Mouse (Mus musculus) limb, embryonic 14.5 days (tissue): Measurements from ENCODE around the gene Jade2. TPM values are rescaled to one million over a fixed set of nuclear protein-coding genes. Genes with fewer than 3 reads are reported as not detected.
A peak's percentile ranks its signal among the peaks of the same experiment; 100 is the strongest.

ENCODE experiments used
- ATAC-seq: fragments of 200-750 bp; cut with Nextera tagmentation; 2 replicates; pipeline ENCODE4 v1.8.0; 2017; ENCODE audit warnings: low read depth, moderate number of reproducible peaks, moderate TSS enrichment; ENCODE audit not compliant: low FRiP score
- DNase-seq: peaks from one replicate; pipeline ENCODE4 v3.0.0-alpha.2; 2015; ENCODE audit warnings: low spot score
- H3K27ac ChIP-seq: fragments of 300-500 bp; sonication (generic); replicated peaks from 2 replicates; pipeline ENCODE4 v1.5.1; 2014; ENCODE audit warnings: low read depth, mild to moderate bottlenecking, low read length, moderate library complexity, mixed read lengths
- H3K27me3 ChIP-seq: fragments of 300-500 bp; sonication (generic); 2 replicates; pipeline ENCODE4 v1.6.1; 2014; ENCODE audit warnings: low read length, mixed read lengths; ENCODE audit not compliant: control insufficient read depth, insufficient read depth
- H3K36me3 ChIP-seq: fragments of 300-500 bp; sonication (generic); 2 replicates; pipeline ENCODE4 v1.6.1; 2014; ENCODE audit warnings: mild to moderate bottlenecking, low read length, moderate library complexity, mixed read lengths; ENCODE audit not compliant: control insufficient read depth, insufficient read depth
- H3K4me1 ChIP-seq: fragments of 300-500 bp; sonication (generic); 2 replicates; pipeline ENCODE4 v1.6.1; 2014; ENCODE audit warnings: antibody characterized with exemption, low read length, mixed read lengths; ENCODE audit not compliant: control insufficient read depth, insufficient read depth
- H3K4me2 ChIP-seq: fragments of 300-500 bp; sonication (generic); replicated peaks from 2 replicates; pipeline ENCODE4 v1.6.1; 2014; ENCODE audit warnings: low read depth, mild to moderate bottlenecking, low read length, moderate library complexity; ENCODE audit not compliant: severe bottlenecking
- H3K4me3 ChIP-seq: fragments of 300-500 bp; sonication (generic); replicated peaks from 2 replicates; pipeline ENCODE4 v1.5.1; 2014; ENCODE audit warnings: low read length
- H3K9ac ChIP-seq: fragments of 300-500 bp; sonication (generic); 2 replicates; pipeline ENCODE4 v1.6.1; 2014; ENCODE audit warnings: mild to moderate bottlenecking, low read depth, low read length, moderate library complexity; ENCODE audit not compliant: severe bottlenecking
- H3K9me3 ChIP-seq: fragments of 300-500 bp; sonication (generic); 2 replicates; pipeline ENCODE4 v1.6.1; 2016; ENCODE audit warnings: low read length; ENCODE audit not compliant: control insufficient read depth
- POLR2A ChIP-seq: fragments of 200-500 bp; IDR thresholded peaks from 2 replicates; pipeline ENCODE4 v1.8.0; 2012; ENCODE audit warnings: inconsistent platforms, mild to moderate bottlenecking, moderate library complexity, borderline replicate concordance; ENCODE audit not compliant: insufficient read depth, insufficient read length; ENCODE audit errors: extremely low read depth
- WGBS: fragments of 180-500 bp; shearing (Covaris S2); extraction: QIAGEN DNeasy Blood & Tissue Kit; methylation state at CpG from one replicate; pipeline ENCODE4 v1.1.7; 2014; 5-methylcytosine and 5-hydroxymethylcytosine counted together
- polyA plus RNA-seq, 2 experiments: library from polyadenylated mRNA; depleted of rRNA in 1 of 2; stranded (reverse) in 1 of 2; unstranded in 1 of 2; fragments of >200 nt; fragmentation: Nextera tagmentation in 1 of 2; extraction: Ambion mirVana in 1 of 2; gene quantifications; 2 replicates each; pipeline versions ENCODE4 v1.2.1 to v1.2.3; 2012 to 2014

Jade2 gene
- polyA plus RNA-seq, 2 experiments = 1.7 to 5.2 TPM

GRCm38 (mm10) chr11:51840657-51841056, 16.8 kb downstream of the Jade2 start:
- no peak for TF ChIP-seq POLR2A
- 75% methylated on average over 9 of the region's 9 CpGs for WGBS
- Histone ChIP-seq H3K36me3 (peaks cover 4% of the 10 kb centered on the region), H3K4me1 (no peaks in the 10 kb centered on the region; the same call in 1 of the 2 replicates), H3K9ac (no peak overlapping the region), H3K27me3 (no peaks in the 10 kb centered on the region), H3K27ac (0 out of 2 replicates have a peak overlapping the region, but pooled peaks have one; percentile 33), H3K9me3 (no peaks in the 10 kb centered on the region), H3K4me3 (no peak overlapping the region), H3K4me2 (no peak overlapping the region)
- no peak for DNase-seq
- ATAC-seq = no peak

- no peak for DNase-seq
- Histone ChIP-seq H3K27me3 (no peaks in the 10 kb centered on the region), H3K27ac (no peak overlapping the region), H3K9me3 (no peaks in the 10 kb centered on the region), H3K9ac (no peak overlapping the region), H3K36me3 (peaks cover 4% of the 10 kb centered on the region), H3K4me2 (no peak overlapping the region), H3K4me3 (no peak overlapping the region), H3K4me1 (no peaks in the 10 kb centered on the region; the same call in 1 of the 2 replicates)
- WGBS = 80% methylated on average over 11 of the region's 11 CpGs
- TF ChIP-seq POLR2A = no peak
- no peak for ATAC-seq
These were observed 17.5 kb downstream of the Jade2 start for GRCm38 (mm10) chr11:51839973-51840372.

DNA sequence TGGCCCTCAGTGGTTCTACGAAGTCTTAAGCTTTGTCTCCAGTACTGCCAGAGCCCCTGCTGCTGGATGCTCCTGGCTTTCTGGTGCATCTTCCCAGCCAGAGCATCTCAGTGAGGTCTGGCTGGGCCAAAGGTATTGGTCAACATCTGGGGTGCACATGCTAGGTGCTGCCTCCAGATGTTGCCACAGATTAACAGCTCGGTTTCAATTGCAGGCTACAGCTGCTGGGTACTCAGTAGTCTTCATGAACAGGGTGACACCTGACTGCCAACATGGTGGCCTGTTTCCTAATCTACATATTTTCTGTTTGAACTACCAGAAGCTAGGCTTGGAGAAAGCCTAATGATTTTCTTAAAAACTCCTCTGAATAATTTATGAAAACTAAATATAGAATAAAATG, 18.3 kb downstream of the Jade2 start:
- no peak for ATAC-seq
- WGBS = 45% methylated on average over 2 of the region's 2 CpGs
- peaks cover 11% of the 10 kb centered on the region for H3K36me3 ChIP-seq

GRCm38 (mm10) chr11:51837164-51838153, 20.0 kb downstream of the Jade2 start:
- 75% methylated on average over 8 of the region's 8 CpGs for WGBS
- H3K4me1 ChIP-seq = no peaks in the 10 kb centered on the region; the same call in 1 of the 2 replicates
- ATAC-seq (no peak), DNase-seq (no peak)
- H3K27me3 ChIP-seq = no peaks in the 10 kb centered on the region
- peaks cover 20% of the 10 kb centered on the region for H3K36me3 ChIP-seq
- H3K9me3 ChIP-seq = no peaks in the 10 kb centered on the region
- no peak for TF ChIP-seq POLR2A
- H3K4me2 ChIP-seq = no peak overlapping the region
- H3K27ac ChIP-seq = no peak overlapping the region
- H3K9ac ChIP-seq = no peak overlapping the region
- no peak overlapping the region for H3K4me3 ChIP-seq

More for the DNA sequence above, 18.3 kb downstream of the Jade2 start:
- Histone ChIP-seq H3K4me3 (no peak overlapping the region), H3K27me3 (no peaks in the 10 kb centered on the region), H3K9ac (no peak overlapping the region), H3K4me2 (no peak overlapping the region), H3K27ac (no peak overlapping the region), H3K4me1 (no peaks in the 10 kb centered on the region; the same call in 1 of the 2 replicates), H3K9me3 (no peaks in the 10 kb centered on the region)
- DNase-seq = no peak
- no peak for TF ChIP-seq POLR2A

GRCm38 (mm10) chr11:51836506-51836905, 20.9 kb downstream of the Jade2 start:
- no peaks in the 10 kb centered on the region for H3K27me3 ChIP-seq
- no peak overlapping the region for H3K9ac ChIP-seq
- H3K4me3 ChIP-seq = no peak overlapping the region
- H3K9me3 ChIP-seq = no peaks in the 10 kb centered on the region
- no peak for TF ChIP-seq POLR2A
- H3K4me1 ChIP-seq = no peaks in the 10 kb centered on the region; the same call in 1 of the 2 replicates
- no peak for DNase-seq
- WGBS = 92% methylated on average over 6 of the region's 6 CpGs
- H3K27ac ChIP-seq = no peak overlapping the region
- no peak overlapping the region for H3K4me2 ChIP-seq
- ATAC-seq = no peak
- H3K36me3 ChIP-seq = peaks cover 20% of the 10 kb centered on the region
